Mouse (Mus musculus): ENCODE results near the gene Npy5r.

The Npy5r gene

GRCm38 (mm10) chr8:66687511-66688329, at the start of gene Npy5r:
TSS of gene Npy5r (minus strand) at chr8:66688128.
- DNase-seq, result no peak

DNA sequence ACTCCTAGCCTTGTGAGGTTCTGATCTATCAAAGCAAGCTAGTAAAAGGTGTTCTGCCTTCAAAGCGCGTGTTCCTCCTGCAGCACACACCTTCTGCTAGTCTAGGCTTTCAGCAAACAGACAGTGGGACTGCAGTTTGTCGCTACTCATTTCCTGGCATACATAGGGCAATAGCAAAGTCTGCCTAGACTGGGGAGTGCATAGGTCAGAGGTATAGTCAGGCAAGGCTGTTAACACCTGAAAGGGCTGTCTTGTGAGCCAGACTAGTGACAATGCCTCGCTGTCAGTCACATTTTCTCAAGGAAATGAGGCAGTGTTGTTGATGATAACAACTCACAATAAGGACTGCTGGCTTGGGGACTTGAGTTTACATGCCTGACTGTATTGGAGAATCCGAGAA, 44.0 kb upstream of the Npy5r start:
- DNase-seq, result no peak

- no peak for DNase-seq
Observed at GRCm38 (mm10) chr8:66729446-66729845, 41.5 kb upstream of the Npy5r start.

GRCm38 (mm10) chr8:66722835-66723234, 34.9 kb upstream of the Npy5r start:
- DNase-seq, result no peak

DNA sequence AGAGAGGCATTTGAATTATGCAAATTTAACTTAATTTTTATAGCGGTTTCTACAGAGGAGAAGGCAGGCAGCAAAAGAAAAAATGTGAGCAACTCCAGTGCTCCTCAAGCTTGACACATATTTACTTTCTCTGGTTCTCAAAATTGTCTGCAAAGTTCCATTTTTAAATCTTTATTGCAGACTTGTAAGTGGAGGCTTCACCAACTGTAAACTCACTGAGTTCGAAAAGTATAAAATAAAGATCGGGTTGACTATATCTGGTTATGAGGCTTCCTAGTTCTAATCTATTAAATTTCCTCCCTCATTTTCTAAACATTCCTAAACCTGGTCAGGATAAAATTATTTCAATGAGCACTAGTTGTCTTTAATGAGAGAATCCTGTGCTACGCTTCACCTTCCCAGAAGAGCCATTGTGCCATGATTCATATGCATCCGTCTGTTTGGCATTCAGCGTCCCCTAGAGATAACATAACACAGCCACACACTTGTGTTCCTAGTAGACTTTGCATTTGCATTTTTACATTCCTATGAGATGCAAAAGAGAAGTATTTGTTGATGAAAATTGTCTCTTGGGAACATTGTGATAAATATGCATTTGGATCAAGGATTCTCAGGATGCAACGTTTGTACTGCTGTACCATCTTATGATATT, 26.5 kb upstream of the Npy5r start:
- no peak for DNase-seq

GRCm38 (mm10) chr8:66698782-66699181, 10.9 kb upstream of the Npy5r start:
- no peak for DNase-seq

- no peak for DNase-seq
Observed at GRCm38 (mm10) chr8:66698011-66698410, 10.1 kb upstream of the Npy5r start.

DNA sequence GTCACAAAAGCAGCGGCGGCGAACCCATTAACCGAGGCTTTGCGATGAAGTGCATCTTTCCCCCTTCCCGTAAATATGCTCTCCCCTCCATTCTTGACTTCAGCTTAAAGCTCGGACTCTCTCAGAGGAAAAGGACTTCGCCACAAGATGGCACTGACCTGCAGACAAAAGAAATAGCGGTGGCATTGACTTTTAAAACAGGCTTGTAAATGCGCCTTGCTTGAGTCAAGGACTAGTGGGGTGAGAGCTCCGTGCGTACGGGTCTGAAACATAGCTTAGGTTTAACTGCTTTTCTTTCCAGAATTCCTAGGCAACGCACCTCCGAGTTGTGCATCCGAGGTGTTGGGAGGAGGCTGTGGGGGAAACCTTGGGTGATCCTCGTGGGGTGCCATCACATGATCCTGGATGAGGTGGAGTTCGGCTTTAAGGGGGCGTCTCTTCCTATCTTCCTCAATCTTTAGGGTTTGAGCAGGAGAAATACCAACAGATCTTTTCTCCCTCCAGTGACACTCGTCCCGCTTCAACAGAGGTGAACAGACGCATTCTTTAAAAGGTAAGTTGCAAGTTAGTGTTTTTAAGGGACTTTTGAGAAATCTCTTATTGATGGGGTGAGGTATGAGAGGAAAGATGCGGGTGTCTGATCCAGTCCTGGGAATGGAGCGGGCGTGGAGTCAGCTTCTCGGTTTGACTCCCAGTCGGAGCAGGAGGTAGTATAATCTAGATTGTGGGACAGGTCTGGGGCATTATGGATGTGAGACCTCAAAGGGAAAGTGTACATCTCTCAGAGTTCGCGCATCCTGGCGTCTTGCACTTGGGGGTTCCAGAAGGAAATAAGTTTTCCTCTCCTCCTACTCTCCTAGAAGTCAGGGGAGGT, 9.3 kb upstream of the Npy5r start, which contains the start of gene Npy1r:
Npy1r (plus strand) TSS at position 223 of the 874 bp plus-strand sequence.
- peak; percentile 37 for DNase-seq

DNA sequence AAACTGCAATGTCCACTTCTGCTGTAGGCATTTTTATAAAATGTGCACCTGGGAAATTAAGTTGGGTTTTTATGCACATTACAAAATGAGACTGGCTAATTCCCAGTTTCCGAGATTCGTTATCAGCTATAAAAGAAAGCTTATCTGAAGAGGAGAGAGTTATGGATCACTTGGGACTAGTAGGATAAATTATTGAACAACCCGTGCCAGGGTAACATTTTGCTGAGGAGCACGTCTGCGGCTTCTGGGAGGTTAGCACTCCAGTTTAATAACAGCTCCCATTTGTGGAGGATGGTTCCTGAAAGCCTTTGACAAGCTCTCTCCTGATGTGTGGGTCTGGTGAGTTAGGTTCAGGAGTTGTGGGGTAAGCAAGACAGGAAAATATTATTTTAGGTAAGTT, 2.5 kb upstream of the Npy5r start:
- no peak for DNase-seq

DNA sequence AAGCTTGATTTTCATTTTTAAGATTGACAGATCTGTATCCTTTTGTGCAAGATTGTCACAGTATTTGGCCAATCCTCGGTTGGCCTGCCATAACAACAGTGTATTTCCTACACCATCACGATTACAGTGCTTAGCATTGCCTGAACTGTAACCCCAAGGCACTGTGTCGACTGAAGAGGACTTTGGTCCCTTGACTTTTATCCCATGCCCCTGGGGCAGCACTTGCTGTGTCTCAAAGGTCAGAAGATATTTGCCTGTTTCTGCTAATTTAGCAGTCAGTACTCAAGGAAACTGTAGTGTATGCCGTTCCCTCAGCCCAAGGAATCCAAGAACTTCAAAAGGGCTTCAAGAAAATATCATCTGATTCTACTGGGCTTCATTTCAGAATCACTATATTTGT, 871 bp upstream of the Npy5r start:
- DNase-seq, result no peak

- no peak for DNase-seq
Observed at GRCm38 (mm10) chr8:66688395-66688794, 467 bp upstream of the Npy5r start.

DNA sequence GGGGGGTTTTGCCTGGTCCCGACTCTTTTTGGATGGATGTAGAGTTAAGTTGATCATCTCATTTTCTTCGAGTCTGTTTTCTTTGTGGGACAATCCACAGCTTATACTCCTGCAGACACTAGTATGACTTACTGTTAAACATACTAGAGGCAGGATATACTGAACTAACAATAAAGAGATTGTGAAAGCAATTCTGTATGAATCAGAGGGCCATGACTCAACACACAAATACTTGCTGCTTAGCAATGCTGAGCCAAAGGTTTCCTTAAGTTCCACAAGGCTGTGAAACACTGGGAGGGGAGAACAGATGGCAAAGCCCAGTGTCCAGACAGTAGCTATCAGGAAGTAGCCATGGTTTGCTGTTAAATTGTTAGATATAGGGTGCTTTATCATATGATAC, 6.7 kb downstream of the Npy5r start:
- no peak for DNase-seq

DNA sequence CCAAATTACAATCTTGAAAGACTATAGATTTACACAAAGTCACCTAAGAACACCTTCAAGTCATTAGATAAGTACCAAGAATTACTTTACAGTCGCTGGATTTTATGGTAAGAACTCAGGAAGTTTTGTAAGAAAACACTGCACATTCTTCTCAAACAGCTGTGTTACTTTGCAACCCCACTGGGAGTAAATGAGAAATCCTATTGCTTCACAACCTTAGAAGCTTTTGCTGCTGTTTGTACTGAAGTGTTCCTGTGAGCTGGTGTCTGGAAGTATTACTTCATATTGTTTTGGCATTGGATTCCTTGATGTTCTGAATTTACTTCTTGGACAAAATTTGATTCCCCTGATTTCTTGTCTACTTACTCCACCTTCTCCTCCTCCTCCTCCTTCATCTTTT, 57.2 kb downstream of the Npy5r start:
- DNase-seq, result no peak

Measured in kidney, postnatal 14 days (tissue).